ENCODE assay signal across 32 mouse cellular contexts in the genomic region with DNA sequence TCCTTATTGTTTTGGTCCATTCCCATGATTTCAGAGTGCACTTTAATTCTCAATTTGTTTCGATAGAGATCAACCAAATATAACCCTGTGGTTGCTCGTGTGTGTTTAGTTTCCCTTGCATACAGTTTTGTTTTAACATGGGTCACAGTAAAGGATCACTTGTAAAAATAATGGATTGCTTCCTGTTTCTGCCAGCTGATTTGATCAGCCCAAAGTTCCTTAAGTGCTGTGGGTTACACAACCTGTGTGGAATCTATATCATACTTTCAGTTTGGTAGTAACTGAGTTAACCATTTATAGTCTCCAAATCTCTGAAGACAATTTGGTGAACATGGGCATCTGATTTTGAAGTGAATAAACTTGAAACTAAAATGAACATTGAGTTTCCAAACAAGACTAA. TPM values are rescaled to one million over a fixed set of nuclear protein-coding genes. Genes with fewer than 3 reads are reported as not detected.
"Had no signal": no experiment of that assay in that cellular context is flagged by ENCODE, and none has a peak within 500 bp of the region (broad histone marks: within the 10 kb centered on the region; RNA-seq: fewer than 3 reads in every experiment).

No protein-coding gene starts in this region.

- H3K9ac ChIP-seq: heart, embryonic 12.5 days; hindbrain, embryonic 12.5 days; hindbrain, embryonic 14.5 days; intestine, embryonic 15.5 days; limb, embryonic 13.5 days; limb, embryonic 15.5 days; liver, embryonic 12.5 days; liver, embryonic 14.5 days had no signal

- H3K27ac ChIP-seq: heart, embryonic 10.5 days; hindbrain, embryonic 10.5 days; hindbrain, embryonic 12.5 days; hindbrain, embryonic 14.5 days; intestine, embryonic 15.5 days; layer of hippocampus, adult 2 months; left cerebral cortex, adult 2 months; limb, embryonic 13.5 days; limb, embryonic 15.5 days; liver, embryonic 12.5 days; liver, embryonic 14.5 days had no signal

- H3K4me2 ChIP-seq: heart, embryonic 12.5 days; hindbrain, embryonic 12.5 days; hindbrain, embryonic 14.5 days; intestine, embryonic 15.5 days; limb, embryonic 13.5 days; limb, embryonic 15.5 days; liver, embryonic 12.5 days had no signal

- H3K9me3 ChIP-seq: heart, embryonic 10.5 days; hindbrain, embryonic 10.5 days; hindbrain, embryonic 12.5 days; intestine, embryonic 15.5 days; limb, embryonic 13.5 days; limb, embryonic 15.5 days; liver, embryonic 12.5 days had no signal

- H3K4me3 ChIP-seq: heart, embryonic 10.5 days; heart, embryonic 12.5 days; hindbrain, embryonic 10.5 days; hindbrain, embryonic 12.5 days; intestine, embryonic 15.5 days; layer of hippocampus, adult 2 months; left cerebral cortex, adult 2 months; limb, embryonic 13.5 days; limb, embryonic 15.5 days; liver, embryonic 12.5 days had no signal

- H3K36me3 ChIP-seq: hindbrain, embryonic 12.5 days; intestine, embryonic 15.5 days; limb, embryonic 13.5 days; limb, embryonic 15.5 days had no signal

- DNase-seq: gastrocnemius, postnatal 14 days; gastrocnemius, postnatal 36 days; heart, adult 18-20 months; heart, postnatal 10 days; heart, postnatal 4 days; kidney, adult 18-20 months; kidney, adult 8-10 months; kidney, postnatal 10 days; kidney, postnatal 25 days; kidney, postnatal 4 days had no signal

- H3K4me1 ChIP-seq: hindbrain, embryonic 12.5 days; intestine, embryonic 15.5 days; limb, embryonic 15.5 days; liver, embryonic 12.5 days had no signal

- ATAC-seq: hindbrain, embryonic 16.5 days; inflammation-experienced regulatory T-cells, adult 6 months; intestine, embryonic 15.5 days; intestine, postnatal 0 days; liver, embryonic 12.5 days had no signal

- H3K27me3 ChIP-seq: heart, embryonic 12.5 days; hindbrain, embryonic 12.5 days; intestine, embryonic 15.5 days; limb, embryonic 13.5 days; limb, embryonic 15.5 days; liver, embryonic 12.5 days had no signal

RNA-seq across cellular contexts. Expression of gene Gdf7, which starts 41.5 kb away (rescaled TPM):
- total RNA-seq: gastrocnemius, adult 18-20 months; gastrocnemius, adult 8-10 months; gastrocnemius, postnatal 14 days; gastrocnemius, postnatal 36 days; layer of hippocampus, adult 2 months; layer of hippocampus, postnatal 10 days; layer of hippocampus, postnatal 25 days; liver, adult 2 months had no signal
- polyA plus RNA-seq: heart, embryonic 14.5 days; heart, embryonic 16.5 days; inflammation-experienced regulatory T-cells, adult 6 months; intestine, embryonic 15.5 days; intestine, postnatal 0 days; liver, adult 2 months; liver, embryonic 12.5 days; liver, embryonic 14.5 days had no signal
